Mouse (Mus musculus) olfactory bulb, adult 2 months (tissue): ENCODE data around the gene Ppa1.

Experiments
- CTCF ChIP-seq: fragments of 200-500 bp; IDR thresholded peaks from 2 replicates; pipeline ENCODE4 v1.5.1; 2012; ENCODE audit warnings: low read depth, mild to moderate bottlenecking, low read length, moderate library complexity; ENCODE audit not compliant: insufficient read depth
- POLR2A ChIP-seq: fragments of 200-500 bp; IDR thresholded peaks from 2 replicates; pipeline ENCODE4 v1.6.1; 2012; ENCODE audit warnings: mild to moderate bottlenecking, low read depth, low read length, moderate library complexity; ENCODE audit not compliant: insufficient read depth

- TF ChIP-seq POLR2A = no peak
- no peak for TF ChIP-seq CTCF
These were observed 69.3 kb downstream of the Ppa1 start for GRCm38 (mm10) chr10:61717406-61718296.
